Mouse (Mus musculus) heart, postnatal 4 days (tissue): ENCODE data around the gene Mpg. TPM values are rescaled to one million over a fixed set of nuclear protein-coding genes. Genes with fewer than 3 reads are reported as not detected.

Source experiments
- DNase-seq: peaks from one replicate; pipeline ENCODE4 v3.0.0; 2021
- total RNA-seq, 2 experiments: library from RNA; stranded (reverse); gene quantifications; 2 replicates each; pipeline ENCODE4 v1.2.3; 2021

Gene Mpg
- total RNA-seq, 2 experiments from 2014 or later, result 10.4 to 11.3 TPM

- no peak for DNase-seq
These were observed 36.5 kb downstream of the Mpg start for GRCm38 (mm10) chr11:32262674-32263415.

DNA sequence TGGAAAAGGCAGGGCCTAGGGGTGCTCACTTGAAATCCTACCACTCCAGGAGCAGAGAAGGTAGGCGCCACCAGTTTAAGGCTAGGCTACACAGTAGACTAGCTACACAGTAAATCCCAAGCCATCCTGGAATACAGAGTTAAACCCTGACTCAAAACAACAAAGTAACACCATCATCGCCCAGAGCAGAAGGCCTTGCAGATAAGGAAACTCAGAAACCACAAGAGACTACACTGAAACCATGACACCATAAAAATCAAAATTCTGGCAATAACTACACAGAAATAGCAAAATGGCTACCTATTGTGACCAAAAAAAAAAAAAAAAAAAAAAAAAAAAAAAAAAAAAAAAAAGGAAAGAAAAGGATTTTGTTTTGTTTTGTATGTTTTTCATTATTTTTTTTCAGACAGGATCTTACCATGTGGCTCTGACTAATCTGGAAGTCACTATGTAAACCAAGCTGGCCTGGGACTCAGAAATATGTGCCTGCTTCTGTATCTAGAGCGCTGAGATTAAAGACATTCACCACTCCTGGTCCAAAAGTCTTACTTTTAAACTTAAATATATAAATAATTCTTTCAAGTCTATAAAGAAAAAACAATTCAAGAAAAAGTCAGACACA is 38.9 kb downstream of the Mpg start:
- DNase-seq, result no peak

- DNase-seq, result no peak
These were observed 39.9 kb downstream of the Mpg start for GRCm38 (mm10) chr11:32266194-32266593.

DNA sequence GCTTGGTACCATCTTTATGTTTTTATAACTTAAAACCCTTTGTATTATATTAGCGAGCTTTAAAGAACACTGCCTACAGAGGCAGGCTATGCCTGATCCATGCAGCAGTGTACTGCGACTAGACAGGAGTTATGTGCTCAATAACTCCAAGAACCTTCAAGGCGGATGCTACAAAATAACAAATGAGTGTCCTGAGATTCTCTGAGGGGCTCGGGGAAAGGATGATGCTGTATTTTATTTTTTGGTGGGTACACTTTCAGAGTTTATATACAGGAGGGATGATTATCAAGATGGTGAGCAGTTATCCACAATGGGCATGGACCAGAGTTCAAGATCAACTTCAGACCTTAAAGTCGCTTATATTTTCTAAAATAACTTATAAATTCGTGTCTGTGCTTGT is 40.5 kb downstream of the Mpg start:
- DNase-seq, result no peak

DNA sequence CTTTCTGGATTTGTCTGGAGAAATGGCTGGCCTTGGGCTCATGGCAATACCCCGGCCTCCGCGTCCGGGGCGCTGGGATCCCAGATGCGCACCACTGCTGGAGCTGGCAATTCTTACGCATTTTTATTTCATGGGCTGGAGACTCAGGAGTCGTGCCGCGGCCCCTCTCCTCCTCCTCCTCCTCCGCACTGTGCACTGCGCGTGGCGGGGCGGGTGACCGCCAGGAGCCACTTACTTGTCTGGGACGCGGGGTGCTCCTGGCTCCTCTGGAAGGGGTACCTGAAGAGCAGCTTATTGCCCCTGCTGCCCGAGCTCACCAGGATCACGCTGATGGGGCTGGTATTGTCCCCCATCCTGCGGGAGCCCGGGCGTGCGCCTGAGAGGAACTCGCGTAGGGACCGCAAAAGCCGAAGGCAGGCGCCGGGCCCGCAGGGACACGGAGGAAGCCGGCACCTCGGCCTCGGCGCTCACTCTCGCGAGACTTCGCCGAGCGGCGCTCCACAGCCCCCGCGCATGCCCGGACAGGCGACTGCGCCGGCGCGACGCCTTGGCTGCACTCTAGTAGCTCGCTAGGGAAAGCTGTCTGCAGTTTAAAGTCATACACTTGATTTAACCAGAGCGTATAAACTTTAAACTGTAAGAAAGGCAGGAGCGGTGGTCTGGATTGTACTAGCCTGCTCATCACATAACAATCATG is 41.0 kb downstream of the Mpg start, which contains the start of gene Nprl3:
Gene Nprl3, minus strand, starts transcription at position 520 of the 697 bp plus-strand sequence.
- peak; percentile 98 for DNase-seq

DNA sequence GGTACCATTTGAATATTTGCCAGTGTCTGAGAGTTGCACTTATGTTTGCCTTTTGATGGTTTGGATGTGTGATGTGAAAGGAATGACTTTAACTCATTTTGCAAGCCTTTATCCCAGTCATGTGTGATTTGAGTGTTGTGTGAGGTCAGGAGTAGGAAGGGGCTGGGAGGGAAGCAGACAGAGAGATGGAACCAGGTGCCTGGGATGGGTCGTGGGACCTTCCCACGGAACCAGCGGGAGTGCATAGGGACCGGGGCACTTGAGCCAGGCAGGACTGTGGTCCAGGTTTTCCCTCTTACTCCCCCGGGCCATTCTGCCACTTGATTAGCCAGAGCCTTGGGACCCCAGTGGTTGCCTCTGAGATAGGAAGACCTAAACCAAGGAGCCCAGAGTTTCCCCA is 41.7 kb downstream of the Mpg start:
- DNase-seq, result no peak

- no peak for DNase-seq
These were observed 42.6 kb downstream of the Mpg start for GRCm38 (mm10) chr11:32268952-32269351.

DNA sequence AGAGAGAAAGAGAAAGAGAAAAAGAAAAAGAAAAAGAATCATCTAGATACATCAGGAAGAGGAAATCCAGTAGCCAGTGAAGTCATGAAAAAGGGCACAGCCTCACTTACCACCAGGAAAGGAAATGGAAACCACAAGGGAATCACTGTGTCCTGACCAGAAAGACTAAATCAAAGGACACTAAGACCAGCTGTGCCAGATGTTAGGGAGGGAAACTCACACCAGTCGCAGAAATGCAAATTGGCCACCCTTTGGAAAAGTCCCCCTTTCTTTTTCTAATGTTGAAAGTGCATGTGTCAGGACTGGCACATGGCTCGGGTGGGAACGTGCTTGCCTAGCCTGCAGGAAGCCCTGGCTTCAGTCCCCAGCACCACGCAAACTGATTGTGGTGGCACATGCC is 44.9 kb downstream of the Mpg start:
- no peak for DNase-seq

DNA sequence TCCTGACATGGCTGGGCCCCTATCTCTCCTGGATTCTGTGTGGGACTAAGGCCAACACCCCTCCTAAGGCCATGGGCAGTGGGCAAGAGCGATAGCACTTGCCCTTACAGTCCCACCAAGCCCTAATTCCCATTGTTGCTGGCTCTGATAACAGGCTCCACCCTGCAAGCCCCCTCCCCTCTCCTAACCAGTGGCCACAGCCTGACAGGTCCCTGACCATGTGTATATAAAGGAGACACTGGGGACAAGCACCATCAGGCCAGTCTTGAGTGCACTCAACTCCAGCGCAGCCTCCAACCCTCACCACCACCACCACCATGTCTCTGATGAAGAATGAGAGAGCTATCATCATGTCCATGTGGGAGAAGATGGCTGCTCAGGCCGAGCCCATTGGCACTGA is 50.0 kb downstream of the Mpg start, which contains the start of gene Hba-x:
Gene Hba-x, plus strand, starts transcription at position 54 of the 400 bp plus-strand sequence.
- no peak for DNase-seq

GRCm38 (mm10) chr11:32277736-32278457 is 51.6 kb downstream of the Mpg start:
- no peak for DNase-seq

DNA sequence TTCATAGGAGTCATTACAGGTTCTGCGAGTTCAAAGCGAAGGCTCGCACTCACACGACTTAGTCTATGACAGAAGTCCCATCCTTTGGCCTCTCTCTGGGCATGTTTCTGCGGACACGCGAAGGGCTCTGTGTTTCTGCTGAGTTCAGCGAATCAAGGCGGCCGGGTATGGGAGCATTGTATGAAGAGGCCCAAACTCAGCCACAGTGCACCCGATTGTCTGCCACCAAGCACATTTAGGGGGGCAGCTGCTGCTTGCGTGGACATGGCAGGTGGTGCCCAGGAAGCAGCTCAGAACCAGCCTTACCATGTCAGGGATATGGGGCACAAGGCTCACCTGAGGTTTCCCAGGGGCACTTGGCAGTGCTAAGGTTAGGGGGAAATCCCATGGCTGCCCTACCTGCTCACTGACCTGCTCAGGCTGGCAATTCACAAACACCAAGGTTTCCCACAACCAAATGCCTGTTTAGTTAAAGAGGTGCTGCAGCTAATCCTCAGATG is 52.2 kb downstream of the Mpg start:
- DNase-seq, result no peak

DNA sequence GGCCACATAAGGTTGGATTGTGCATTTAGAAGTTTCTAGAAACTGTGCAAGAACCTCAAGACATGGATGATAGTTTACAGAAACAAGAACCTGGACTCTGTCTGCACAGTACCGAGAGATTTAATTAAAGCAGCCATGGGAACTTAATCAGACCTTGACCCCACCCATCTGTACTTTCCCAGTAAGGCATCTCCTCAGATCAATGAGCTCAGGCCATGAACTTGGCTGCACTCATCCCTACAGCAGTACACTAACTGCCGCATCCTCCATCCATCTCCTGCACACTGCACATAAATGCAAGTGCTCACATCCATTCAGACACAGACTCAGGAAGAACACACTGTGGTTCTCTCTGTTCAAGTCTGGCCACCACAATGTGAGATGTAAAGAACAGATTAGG is 54.3 kb downstream of the Mpg start:
- DNase-seq, result no peak

DNA sequence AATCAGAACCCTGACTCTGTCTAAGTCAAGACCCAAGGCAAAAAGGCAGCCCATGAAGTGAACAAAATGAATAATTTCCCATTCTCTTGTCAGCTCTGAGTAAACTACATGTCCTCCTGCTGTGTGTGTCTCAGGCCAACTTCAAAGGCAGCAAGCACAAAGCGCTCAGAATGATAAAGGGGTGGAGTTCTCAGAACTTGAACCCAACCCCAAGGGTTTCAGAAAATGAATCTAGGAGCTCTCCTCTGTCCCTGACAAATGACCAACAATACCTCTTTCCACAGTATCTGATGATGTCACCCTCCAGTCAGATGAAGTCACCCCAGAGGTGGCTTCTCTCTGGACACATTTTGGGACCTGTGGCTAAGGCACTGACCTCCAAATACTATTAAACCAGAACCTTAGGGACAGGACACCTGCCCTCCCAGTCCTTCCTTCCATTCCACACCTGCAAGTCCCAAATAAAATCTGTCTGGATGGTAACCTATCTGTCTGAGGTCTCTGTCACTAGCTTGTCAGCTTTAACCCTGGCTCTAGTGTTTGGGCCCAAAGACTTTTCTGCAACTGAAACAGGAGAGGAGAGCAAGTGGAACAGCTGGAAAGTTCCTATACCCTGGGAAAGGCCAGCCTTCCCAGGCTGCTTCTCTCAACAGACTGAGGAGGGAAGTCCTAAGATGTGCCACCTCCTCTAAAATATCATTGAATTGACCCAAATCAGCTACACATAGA is 55.3 kb downstream of the Mpg start:
- no peak for DNase-seq

Other genes with a start within 250 kb of the Mpg start
- 1 to 10 TPM; 4.1 to 4.8 TPM for gene Nsg2, start 226.0 kb upstream of the Mpg start, total RNA-seq
- gene Il9r, start 26.2 kb upstream of the Mpg start, total RNA-seq, result under 1 TPM; 0.20 to 0.21 TPM
- gene Snrnp25, start 21.1 kb upstream of the Mpg start, total RNA-seq, result 10 to 100 TPM; 14.4 to 15.6 TPM
- gene Rhbdf1, start 4.2 kb upstream of the Mpg start, total RNA-seq, result 10 to 100 TPM; 31.9 to 33.0 TPM
- gene Nprl3, start 41.2 kb downstream of the Mpg start, total RNA-seq, result 10 to 100 TPM; 27.1 to 32.1 TPM
- under 1 TPM in 1 of 2 experiments, not detected in 1; 0.52 TPM for gene Hba-x, start 49.9 kb downstream of the Mpg start, total RNA-seq
- over 10,000 TPM in 1 of 2 experiments, 1,000 to 10,000 TPM in 1; 3,912 to 12,509 TPM for gene Hba-a1, start 57.0 kb downstream of the Mpg start, total RNA-seq
- 1 to 10 TPM in 1 of 2 experiments, not detected in 1; 1.2 TPM for gene Hbq1b, start 60.5 kb downstream of the Mpg start, total RNA-seq
- gene Hba-a2, start 70.0 kb downstream of the Mpg start, total RNA-seq, result over 10,000 TPM in 1 of 2 experiments, 1,000 to 10,000 TPM in 1; 3,595 to 11,404 TPM
- gene Hbq1a, start 73.6 kb downstream of the Mpg start, total RNA-seq, result under 1 TPM in 1 of 2 experiments, not detected in 1; 0.77 TPM
- 10 to 100 TPM; 30.1 to 31.0 TPM for gene Sh3pxd2b, start 121.3 kb downstream of the Mpg start, total RNA-seq
- gene Ubtd2, start 228.9 kb downstream of the Mpg start, total RNA-seq, result 10 to 100 TPM; 24.3 to 26.1 TPM